Mouse (Mus musculus): ENCODE data around the gene Emg1. TPM values are rescaled to one million over a fixed set of nuclear protein-coding genes. Genes with fewer than 3 reads are reported as not detected.

The Emg1 gene
- polyA plus RNA-seq, 1 experiment = 149 TPM

- TF ChIP-seq POLR2A (IDR thresholded peaks at IDR 0.05; ENCODE audit: borderline replicate concordance, control insufficient read depth, low read depth, low read length) (peak; percentile 33; the same call in 1 of the 2 replicates), CTCF (IDR thresholded peaks at IDR 0.05; ENCODE audit: control insufficient read depth, insufficient read depth, low read length) (peak; percentile 47; the same call in 1 of the 2 replicates)
- Histone ChIP-seq H3K27ac (ENCODE audit: control insufficient read depth, insufficient read depth, low read depth, low read length, poor library complexity) (peak within 1 kb of the TSS; percentile 82), H3K4me1 (ENCODE audit: control insufficient read depth, insufficient read depth, low read length) (no peaks in the 10 kb centered on the region), H3K4me3 (replicated peaks; ENCODE audit: control insufficient read depth, low read depth, low read length) (peak within 1 kb of the TSS; percentile 94)
- WGBS = under 1% methylated on average over 72 of the region's 87 CpGs
Observed at GRCm38 (mm10) chr6:124662477-124663423, 49.2 kb downstream of the Emg1 start, which contains the start of gene Lpcat3. Gene Lpcat3 (plus strand): TSS chr6:124663027.

- Histone ChIP-seq H3K4me3 (replicated peaks; ENCODE audit: control insufficient read depth, low read depth, low read length) (peak overlapping the region; percentile 94), H3K4me1 (ENCODE audit: control insufficient read depth, insufficient read depth, low read length) (no peaks in the 10 kb centered on the region), H3K27ac (ENCODE audit: control insufficient read depth, insufficient read depth, low read depth, low read length, poor library complexity) (no peak overlapping the region)
- TF ChIP-seq POLR2A (IDR thresholded peaks at IDR 0.05; ENCODE audit: borderline replicate concordance, control insufficient read depth, low read depth, low read length) = no peak
- no peak for TF ChIP-seq CTCF (IDR thresholded peaks at IDR 0.05; ENCODE audit: control insufficient read depth, insufficient read depth, low read length)
- 26% methylated on average over 6 of the region's 6 CpGs for WGBS
Observed at GRCm38 (mm10) chr6:124661995-124662394, 50.0 kb downstream of the Emg1 start.

- TF ChIP-seq CTCF (IDR thresholded peaks at IDR 0.05; ENCODE audit: control insufficient read depth, insufficient read depth, low read length) (no peak), POLR2A (IDR thresholded peaks at IDR 0.05; ENCODE audit: borderline replicate concordance, control insufficient read depth, low read depth, low read length) (no peak)
- 84% methylated on average over 4 of the region's 4 CpGs for WGBS
- Histone ChIP-seq H3K27ac (ENCODE audit: control insufficient read depth, insufficient read depth, low read depth, low read length, poor library complexity) (no peak overlapping the region), H3K4me3 (replicated peaks; ENCODE audit: control insufficient read depth, low read depth, low read length) (no peak overlapping the region), H3K4me1 (ENCODE audit: control insufficient read depth, insufficient read depth, low read length) (no peaks in the 10 kb centered on the region)
Observed at GRCm38 (mm10) chr6:124661156-124661806, 50.7 kb downstream of the Emg1 start.

GRCm38 (mm10) chr6:124658067-124658466, 53.9 kb downstream of the Emg1 start:
- TF ChIP-seq POLR2A (IDR thresholded peaks at IDR 0.05; ENCODE audit: borderline replicate concordance, control insufficient read depth, low read depth, low read length) (no peak), CTCF (IDR thresholded peaks at IDR 0.05; ENCODE audit: control insufficient read depth, insufficient read depth, low read length) (no peak)
- WGBS = 39% methylated on average over 2 of the region's 2 CpGs
- H3K4me3 ChIP-seq (replicated peaks; ENCODE audit: control insufficient read depth, low read depth, low read length) = no peak overlapping the region
- H3K27ac ChIP-seq (ENCODE audit: control insufficient read depth, insufficient read depth, low read depth, low read length, poor library complexity) = no peak overlapping the region
- H3K4me1 ChIP-seq (ENCODE audit: control insufficient read depth, insufficient read depth, low read length) = no peaks in the 10 kb centered on the region

- H3K4me3 ChIP-seq (replicated peaks; ENCODE audit: control insufficient read depth, low read depth, low read length) = no peak overlapping the region
- no peaks in the 10 kb centered on the region for H3K4me1 ChIP-seq (ENCODE audit: control insufficient read depth, insufficient read depth, low read length)
- H3K27ac ChIP-seq (ENCODE audit: control insufficient read depth, insufficient read depth, low read depth, low read length, poor library complexity) = no peak overlapping the region
- WGBS = 57% methylated on average over 6 of the region's 6 CpGs
- TF ChIP-seq CTCF (IDR thresholded peaks at IDR 0.05; ENCODE audit: control insufficient read depth, insufficient read depth, low read length) (no peak), POLR2A (IDR thresholded peaks at IDR 0.05; ENCODE audit: borderline replicate concordance, control insufficient read depth, low read depth, low read length) (no peak)
Observed at GRCm38 (mm10) chr6:124655893-124656292, 56.1 kb downstream of the Emg1 start.

Other genes with a start within 250 kb of the Emg1 start
- 4.6 and 5.3 TPM in 2 replicates for gene Clstn3, start 247.4 kb downstream of the Emg1 start, polyA plus RNA-seq (2011; ENCODE audit: insufficient read depth, insufficient read length, low replicate concordance, missing spikeins)
- 2.4 and 8.5 TPM in 2 replicates for gene C1rl, start 219.1 kb downstream of the Emg1 start, polyA plus RNA-seq (2011; ENCODE audit: insufficient read depth, insufficient read length, low replicate concordance, missing spikeins)
- 4.5 and 8.9 TPM in 2 replicates for gene C1ra, start 199.8 kb downstream of the Emg1 start, polyA plus RNA-seq (2011; ENCODE audit: insufficient read depth, insufficient read length, low replicate concordance, missing spikeins)
- gene C1s1, start 169.8 kb downstream of the Emg1 start, polyA plus RNA-seq (2011; ENCODE audit: insufficient read depth, insufficient read length, low replicate concordance, missing spikeins) = 5.2 and 6.6 TPM in 2 replicates
- not detected in 2 replicates for gene C1rb, start 141.9 kb downstream of the Emg1 start, polyA plus RNA-seq (2011; ENCODE audit: insufficient read depth, insufficient read length, low replicate concordance, missing spikeins)
- not detected in 2 replicates for gene C1s2, start 76.1 kb downstream of the Emg1 start, polyA plus RNA-seq (2011; ENCODE audit: insufficient read depth, insufficient read length, low replicate concordance, missing spikeins)
- 67.0 and 77.5 TPM in 2 replicates for gene Lpcat3, start 49.2 kb downstream of the Emg1 start, polyA plus RNA-seq (2011; ENCODE audit: insufficient read depth, insufficient read length, low replicate concordance, missing spikeins)
- gene Phb2, start 158 bp upstream of the Emg1 start, polyA plus RNA-seq (2011; ENCODE audit: insufficient read depth, insufficient read length, low replicate concordance, missing spikeins) = 143 and 213 TPM in 2 replicates
- gene Ptpn6, start 26.5 kb upstream of the Emg1 start, polyA plus RNA-seq (2011; ENCODE audit: insufficient read depth, insufficient read length, low replicate concordance, missing spikeins) = 239 and 439 TPM in 2 replicates
- gene Grcc10, start 29.2 kb upstream of the Emg1 start, polyA plus RNA-seq (2011; ENCODE audit: insufficient read depth, insufficient read length, low replicate concordance, missing spikeins) = 138 and 208 TPM in 2 replicates
- not detected in 2 replicates for gene Gm45234, start 43.8 kb upstream of the Emg1 start, polyA plus RNA-seq (2011; ENCODE audit: insufficient read depth, insufficient read length, low replicate concordance, missing spikeins)
- 11.3 and 19.1 TPM in 2 replicates for gene Atn1, start 44.3 kb upstream of the Emg1 start, polyA plus RNA-seq (2011; ENCODE audit: insufficient read depth, insufficient read length, low replicate concordance, missing spikeins)
- gene Eno2, start 57.5 kb upstream of the Emg1 start, polyA plus RNA-seq (2011; ENCODE audit: insufficient read depth, insufficient read length, low replicate concordance, missing spikeins) = 0.68 and 1.4 TPM in 2 replicates
- gene Lrrc23, start 67.5 kb upstream of the Emg1 start, polyA plus RNA-seq (2011; ENCODE audit: insufficient read depth, insufficient read length, low replicate concordance, missing spikeins) = not detected in 2 replicates
- gene Spsb2, start 96.5 kb upstream of the Emg1 start, polyA plus RNA-seq (2011; ENCODE audit: insufficient read depth, insufficient read length, low replicate concordance, missing spikeins) = 4.9 and 7.3 TPM in 2 replicates
- gene Tpi1, start 102.1 kb upstream of the Emg1 start, polyA plus RNA-seq (2011; ENCODE audit: insufficient read depth, insufficient read length, low replicate concordance, missing spikeins) = 97.5 and 152 TPM in 2 replicates
- 44.1 and 53.9 TPM in 2 replicates for gene Usp5, start 117.3 kb upstream of the Emg1 start, polyA plus RNA-seq (2011; ENCODE audit: insufficient read depth, insufficient read length, low replicate concordance, missing spikeins)
- gene Cdca3, start 117.4 kb upstream of the Emg1 start, polyA plus RNA-seq (2011; ENCODE audit: insufficient read depth, insufficient read length, low replicate concordance, missing spikeins) = 131 and 148 TPM in 2 replicates
- 3.3 TPM in 1 of 2 replicates, not detected in the other for gene Gnb3, start 128.1 kb upstream of the Emg1 start, polyA plus RNA-seq (2011; ENCODE audit: insufficient read depth, insufficient read length, low replicate concordance, missing spikeins)
- 0.59 and 2.7 TPM in 2 replicates for gene P3h3, start 145.6 kb upstream of the Emg1 start, polyA plus RNA-seq (2011; ENCODE audit: insufficient read depth, insufficient read length, low replicate concordance, missing spikeins)
- 0.56 and 2.4 TPM in 2 replicates for gene Gpr162, start 151.8 kb upstream of the Emg1 start, polyA plus RNA-seq (2011; ENCODE audit: insufficient read depth, insufficient read length, low replicate concordance, missing spikeins)
- gene Cd4, start 176.0 kb upstream of the Emg1 start, polyA plus RNA-seq (2011; ENCODE audit: insufficient read depth, insufficient read length, low replicate concordance, missing spikeins) = 3.5 and 3.6 TPM in 2 replicates
- 2.9 and 7.6 TPM in 2 replicates for gene Lag3, start 199.5 kb upstream of the Emg1 start, polyA plus RNA-seq (2011; ENCODE audit: insufficient read depth, insufficient read length, low replicate concordance, missing spikeins)
- 157 and 192 TPM in 2 replicates for gene Ptms, start 207.9 kb upstream of the Emg1 start, polyA plus RNA-seq (2011; ENCODE audit: insufficient read depth, insufficient read length, low replicate concordance, missing spikeins)
- 45.8 and 74.0 TPM in 2 replicates for gene Mlf2, start 219.2 kb upstream of the Emg1 start, polyA plus RNA-seq (2011; ENCODE audit: insufficient read depth, insufficient read length, low replicate concordance, missing spikeins)